Mouse (Mus musculus): ENCODE data around the gene Tradd. TPM values are rescaled to one million over a fixed set of nuclear protein-coding genes. Genes with fewer than 3 reads are reported as not detected.
A peak's percentile ranks its signal among the peaks of the same experiment; 100 is the strongest.
"Not testable (repeated sequence)": the region's sequence is repeated elsewhere in the genome, so short reads cannot be mapped to it uniquely, and the experiment has no call there.

Gene Tradd
- total and polyA plus RNA-seq, 2 experiments from 2014 or later, result 7.5 to 8.0 TPM

DNA sequence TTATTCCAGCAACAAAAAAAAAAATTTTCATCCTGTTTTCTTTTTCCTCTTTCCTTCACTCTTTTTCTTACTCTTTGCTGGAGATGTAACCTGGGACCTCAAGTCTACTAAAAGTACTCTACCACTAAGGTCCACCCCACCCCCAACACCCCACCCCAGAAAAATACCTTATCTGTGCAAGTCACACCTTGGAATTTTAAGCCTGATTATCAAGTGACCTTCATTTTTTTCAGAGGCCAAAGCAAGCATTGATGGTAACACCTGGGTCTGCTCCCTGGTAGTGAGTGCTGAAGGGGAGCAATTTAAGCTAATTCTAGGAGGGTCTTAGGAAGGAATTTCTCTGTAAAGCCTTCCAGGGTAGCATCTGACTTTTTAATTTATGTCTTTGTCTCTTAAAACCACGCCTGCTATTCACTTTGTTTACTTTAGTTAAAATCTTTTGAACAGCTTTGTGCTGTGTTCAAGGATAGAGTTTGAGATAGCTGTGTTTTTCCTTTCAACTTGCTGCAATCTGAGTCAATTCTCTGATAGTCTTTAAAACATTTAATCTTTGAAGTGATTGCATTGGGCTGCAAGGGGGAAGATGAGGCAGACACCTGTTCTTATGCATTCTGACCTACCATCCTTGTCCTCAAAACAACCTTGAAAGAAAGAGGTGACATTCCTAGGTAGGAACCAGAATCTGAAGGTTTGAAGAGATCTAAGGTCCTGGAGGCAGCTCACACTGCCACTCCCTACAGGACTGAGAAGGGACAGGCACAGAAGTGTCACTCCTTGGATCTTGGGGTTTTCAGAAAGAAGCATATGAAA, 31.1 kb downstream of the Tradd start:
- 79% methylated on average over 1 of the region's 1 CpGs for WGBS

DNA sequence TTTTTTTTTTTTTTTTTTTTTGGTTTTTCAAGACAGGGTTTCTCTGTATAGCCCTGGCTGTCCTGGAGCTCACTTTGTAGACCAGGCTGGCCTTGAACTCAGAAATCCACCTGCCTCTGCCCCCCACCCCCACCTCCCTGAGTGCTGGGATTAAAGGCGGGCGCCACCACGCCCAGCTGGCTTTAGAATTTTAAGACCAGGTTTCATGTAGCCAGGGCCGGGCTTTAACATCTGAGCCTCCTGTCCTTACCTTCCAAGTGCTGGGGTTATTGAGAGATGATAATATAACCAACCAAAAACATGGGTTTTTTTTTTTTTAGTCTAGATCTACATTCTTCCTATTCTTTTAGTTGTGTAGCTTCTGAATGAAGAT, 32.1 kb downstream of the Tradd start:
- not testable (repeated sequence) for H3K4me1 ChIP-seq (ENCODE audit: insufficient read depth, low read length); H3K27ac ChIP-seq (ENCODE audit: low read depth, low read length); ATAC-seq (ENCODE audit: low FRiP score); DNase-seq (ENCODE audit: low spot score); H3K27me3 ChIP-seq (ENCODE audit: insufficient read depth, low read length); H3K9me3 ChIP-seq (ENCODE audit: low read length); H3K9ac ChIP-seq (replicated peaks; ENCODE audit: low read length, poor library complexity, severe bottlenecking); H3K4me3 ChIP-seq (ENCODE audit: low read depth, low read length); H3K4me2 ChIP-seq (ENCODE audit: low read depth, low read length, poor library complexity, severe bottlenecking)
- 87% methylated on average over 4 of the region's 4 CpGs for WGBS
- peaks cover 13% of the 10 kb centered on the region for H3K36me3 ChIP-seq (ENCODE audit: insufficient read depth, low read length)

More for the DNA sequence above, 31.1 kb downstream of the Tradd start:
- no peak for ATAC-seq (ENCODE audit: low FRiP score)
- no peaks in the 10 kb centered on the region for H3K27me3 ChIP-seq (ENCODE audit: insufficient read depth, low read length)
- H3K27ac ChIP-seq (ENCODE audit: low read depth, low read length), result no peak overlapping the region
- peaks cover 13% of the 10 kb centered on the region for H3K36me3 ChIP-seq (ENCODE audit: insufficient read depth, low read length)
- no peak for TF ChIP-seq CTCF (IDR thresholded peaks at IDR 0.05)
- no peaks in the 10 kb centered on the region for H3K9me3 ChIP-seq (ENCODE audit: low read length)
- no peak for DNase-seq (ENCODE audit: low spot score)
- H3K4me1 ChIP-seq (ENCODE audit: insufficient read depth, low read length), result no peaks in the 10 kb centered on the region
- H3K4me2 ChIP-seq (ENCODE audit: low read depth, low read length, poor library complexity, severe bottlenecking), result no peak overlapping the region
- no peak overlapping the region for H3K4me3 ChIP-seq (ENCODE audit: low read depth, low read length)
- no peak overlapping the region for H3K9ac ChIP-seq (replicated peaks; ENCODE audit: low read length, poor library complexity, severe bottlenecking)

DNA sequence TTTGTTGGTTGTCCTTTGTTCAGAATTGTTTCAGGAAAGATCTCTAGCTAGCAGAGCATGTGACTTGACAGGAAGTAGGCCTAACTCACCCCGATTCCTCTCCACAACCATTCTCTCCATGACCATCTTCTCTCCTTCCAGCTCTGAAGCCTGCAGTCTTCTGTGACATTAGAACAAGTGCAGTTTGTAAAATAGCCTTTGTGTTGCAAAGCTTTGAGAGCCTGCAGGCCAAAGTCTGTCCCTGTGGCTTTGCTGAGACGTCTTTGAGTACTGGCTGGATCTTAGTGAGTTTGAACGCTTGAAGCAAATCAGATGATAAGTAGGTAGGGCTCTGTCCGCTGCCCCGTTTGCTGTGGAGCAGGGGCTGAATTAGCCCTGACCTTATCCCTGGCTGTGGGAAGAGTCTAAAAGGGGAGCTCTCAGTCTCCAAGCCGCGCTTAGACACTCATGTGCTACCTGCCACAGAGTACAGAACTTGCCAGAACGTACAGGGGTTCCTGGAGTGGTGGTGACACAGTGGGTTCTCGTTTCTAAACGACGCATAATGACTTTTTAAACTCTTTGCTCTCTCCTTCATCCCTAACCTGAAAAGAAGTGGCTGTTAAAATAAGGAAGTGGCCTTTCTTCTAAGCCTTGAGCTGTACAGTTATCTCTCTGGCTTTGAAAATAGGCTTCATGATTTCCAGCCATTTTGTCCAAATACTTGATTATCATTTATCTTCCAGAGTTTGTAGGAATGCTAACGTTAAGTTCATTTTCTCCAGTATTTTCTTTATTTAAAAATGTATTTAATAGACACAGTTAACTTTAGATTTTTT, 32.7 kb downstream of the Tradd start:
- Histone ChIP-seq H3K36me3 (ENCODE audit: insufficient read depth, low read length) (peaks cover 13% of the 10 kb centered on the region), H3K9me3 (ENCODE audit: low read length) (no peaks in the 10 kb centered on the region), H3K4me3 (ENCODE audit: low read depth, low read length) (no peak overlapping the region), H3K27me3 (ENCODE audit: insufficient read depth, low read length) (no peaks in the 10 kb centered on the region), H3K9ac (replicated peaks; ENCODE audit: low read length, poor library complexity, severe bottlenecking) (no peak overlapping the region), H3K4me1 (ENCODE audit: insufficient read depth, low read length) (no peaks in the 10 kb centered on the region), H3K4me2 (ENCODE audit: low read depth, low read length, poor library complexity, severe bottlenecking) (no peak overlapping the region), H3K27ac (ENCODE audit: low read depth, low read length) (no peak overlapping the region)
- ATAC-seq (ENCODE audit: low FRiP score) (no peak), DNase-seq (ENCODE audit: low spot score) (no peak)
- TF ChIP-seq CTCF (IDR thresholded peaks at IDR 0.05), result no peak
- WGBS, result 84% methylated on average over 12 of the region's 12 CpGs

DNA sequence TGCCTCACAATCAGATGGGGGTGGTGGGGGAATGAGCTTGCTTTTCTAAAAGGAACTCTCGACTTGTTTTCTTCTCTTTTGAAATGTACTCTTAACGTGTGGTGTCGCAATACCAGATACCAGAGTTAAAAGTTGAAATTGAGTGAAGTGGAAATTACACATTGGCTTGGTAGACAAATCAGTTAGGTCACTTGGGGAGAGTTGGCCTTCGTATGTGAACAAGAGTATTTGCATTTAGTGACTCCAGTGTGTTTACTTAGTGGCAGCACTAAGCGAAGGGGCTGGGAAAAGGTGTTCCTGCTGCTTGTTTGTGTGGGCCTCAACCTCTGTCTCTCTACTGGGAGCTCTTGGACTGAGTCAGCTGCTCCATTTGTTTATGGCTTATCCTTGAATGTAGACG, 38.5 kb downstream of the Tradd start:
- H3K36me3 ChIP-seq (ENCODE audit: insufficient read depth, low read length), result no peaks in the 10 kb centered on the region
- WGBS, result 31% methylated on average over 6 of the region's 6 CpGs
- ATAC-seq (ENCODE audit: low FRiP score), result no peak

DNA sequence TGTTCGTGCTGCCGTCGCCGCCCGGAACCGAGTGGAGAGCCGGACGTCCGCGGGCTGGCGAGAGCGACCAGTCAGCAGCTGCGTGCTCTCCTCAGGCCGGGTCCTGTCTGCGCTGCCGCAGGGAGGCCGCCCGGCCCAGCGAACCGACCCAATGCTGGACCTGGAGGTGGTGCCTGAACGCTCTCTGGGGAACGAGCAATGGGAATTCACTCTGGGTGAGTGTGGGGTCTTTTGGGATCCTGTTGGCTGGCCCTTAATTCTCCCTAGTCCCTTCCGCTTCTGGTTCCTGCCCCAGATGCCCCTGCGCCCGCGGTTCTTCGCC, 39.2 kb downstream of the Tradd start:
- under 1% methylated on average over 27 of the region's 27 CpGs for WGBS
- no peak for DNase-seq (ENCODE audit: low spot score)
- ATAC-seq (ENCODE audit: low FRiP score), result no peak

More for the DNA sequence above, 38.5 kb downstream of the Tradd start:
- TF ChIP-seq CTCF (IDR thresholded peaks at IDR 0.05), result no peak
- Histone ChIP-seq H3K27me3 (ENCODE audit: insufficient read depth, low read length) (no peaks in the 10 kb centered on the region), H3K4me3 (ENCODE audit: low read depth, low read length) (peak overlapping the region; percentile 96), H3K9ac (replicated peaks; ENCODE audit: low read length, poor library complexity, severe bottlenecking) (peak overlapping the region; percentile 91), H3K27ac (ENCODE audit: low read depth, low read length) (no peak overlapping the region), H3K4me1 (ENCODE audit: insufficient read depth, low read length) (peaks cover 9% of the 10 kb centered on the region), H3K4me2 (ENCODE audit: low read depth, low read length, poor library complexity, severe bottlenecking) (peak overlapping the region; percentile 68), H3K9me3 (ENCODE audit: low read length) (no peaks in the 10 kb centered on the region)
- DNase-seq (ENCODE audit: low spot score), result no peak

More for the DNA sequence above, 39.2 kb downstream of the Tradd start:
- H3K4me3 ChIP-seq (ENCODE audit: low read depth, low read length), result peak overlapping the region; percentile 96
- H3K9me3 ChIP-seq (ENCODE audit: low read length), result no peaks in the 10 kb centered on the region
- H3K27ac ChIP-seq (ENCODE audit: low read depth, low read length), result peak overlapping the region; percentile 80
- TF ChIP-seq CTCF (IDR thresholded peaks at IDR 0.05), result no peak
- peak overlapping the region; percentile 68 for H3K4me2 ChIP-seq (ENCODE audit: low read depth, low read length, poor library complexity, severe bottlenecking)
- peak overlapping the region; percentile 91 for H3K9ac ChIP-seq (replicated peaks; ENCODE audit: low read length, poor library complexity, severe bottlenecking)
- peaks cover 9% of the 10 kb centered on the region for H3K4me1 ChIP-seq (ENCODE audit: insufficient read depth, low read length)
- H3K36me3 ChIP-seq (ENCODE audit: insufficient read depth, low read length), result no peaks in the 10 kb centered on the region
- no peaks in the 10 kb centered on the region for H3K27me3 ChIP-seq (ENCODE audit: insufficient read depth, low read length)
